Mouse (Mus musculus) hindbrain, embryonic 14.5 days (tissue): ENCODE data around the gene Gm21292. TPM values are rescaled to one million over a fixed set of nuclear protein-coding genes. Genes with fewer than 3 reads are reported as not detected.
"Not testable (repeated sequence)": the region's sequence is repeated elsewhere in the genome, so short reads cannot be mapped to it uniquely, and the experiment has no call there.

ENCODE experiments used
- ATAC-seq: fragments of 200-750 bp; cut with Nextera tagmentation; 2 replicates; pipeline ENCODE4 v1.8.0; 2017; ENCODE audit warnings: moderate number of reproducible peaks, mild to moderate bottlenecking, moderate TSS enrichment, moderate library complexity; ENCODE audit not compliant: low FRiP score
- DNase-seq: peaks from one replicate; pipeline ENCODE4 v3.0.0-alpha.2; 2015; ENCODE audit warnings: low spot score
- H3K27ac ChIP-seq: fragments of 300-500 bp; sonication (generic); 2 replicates; pipeline ENCODE4 v1.5.1; 2014; ENCODE audit warnings: mild to moderate bottlenecking, moderate library complexity
- H3K27me3 ChIP-seq: fragments of 300-500 bp; sonication (generic); 2 replicates; pipeline ENCODE4 v1.6.1; 2014; ENCODE audit warnings: mild to moderate bottlenecking, low read length, mixed read lengths; ENCODE audit not compliant: control insufficient read depth, insufficient read depth
- H3K36me3 ChIP-seq: fragments of 300-500 bp; sonication (generic); replicated peaks from 2 replicates; pipeline ENCODE4 v1.6.1; 2014; ENCODE audit not compliant: control insufficient read depth, insufficient read depth
- H3K4me1 ChIP-seq: fragments of 300-500 bp; sonication (generic); replicated peaks from 2 replicates; pipeline ENCODE4 v1.6.1; 2014; ENCODE audit warnings: antibody characterized with exemption, low read length, mixed read lengths; ENCODE audit not compliant: control insufficient read depth, insufficient read depth
- H3K4me2 ChIP-seq: fragments of 300-500 bp; sonication (generic); replicated peaks from 2 replicates; pipeline ENCODE4 v1.6.1; 2014; ENCODE audit warnings: mild to moderate bottlenecking, moderate library complexity
- H3K4me3 ChIP-seq: fragments of 300-500 bp; sonication (generic); replicated peaks from 2 replicates; pipeline ENCODE4 v1.5.1; 2014; ENCODE audit warnings: mild to moderate bottlenecking, low read length
- H3K9ac ChIP-seq: fragments of 300-500 bp; sonication (generic); 2 replicates; pipeline ENCODE4 v1.6.1; 2014
- H3K9me3 ChIP-seq: fragments of 300-500 bp; sonication (generic); 2 replicates; pipeline ENCODE4 v1.6.1; 2016; ENCODE audit warnings: low read length; ENCODE audit not compliant: control insufficient read depth
- WGBS: fragments of 180-500 bp; shearing (Covaris S2); extraction: QIAGEN DNeasy Blood & Tissue Kit; methylation state at CpG from one replicate; pipeline ENCODE4 v1.1.7; 2014; 5-methylcytosine and 5-hydroxymethylcytosine counted together
- polyA plus RNA-seq: library from polyadenylated mRNA; unstranded; fragments of >200 nt; fragmentation: Nextera tagmentation; extraction: Ambion mirVana; gene quantifications from 2 replicates; pipeline ENCODE4 v1.2.1, GENCODE M21; 2014

Gm21292 gene
- polyA plus RNA-seq, result not detected in 2 replicates

GRCm38 (mm10) chrY:9133824-9134223 lies at the start of gene Gm21292:
Gm21292 (minus strand) TSS chrY:9133924.
- H3K9me3 ChIP-seq, H3K4me3 ChIP-seq, H3K9ac ChIP-seq, H3K4me2 ChIP-seq, H3K27me3 ChIP-seq, H3K36me3 ChIP-seq, H3K4me1 ChIP-seq, DNase-seq, H3K27ac ChIP-seq, ATAC-seq: not testable (repeated sequence)
- 13% methylated on average over 1 of the region's 2 CpGs for WGBS

Other genes with a start within 250 kb of the Gm21292 start
- gene Gm21721, start 68.3 kb upstream of the Gm21292 start, polyA plus RNA-seq, result not detected in 2 replicates
- not detected in 2 replicates for gene Gm21812, start 213.3 kb upstream of the Gm21292 start, polyA plus RNA-seq